Comparison of ENCODE assay signal across 9 mouse cellular contexts in genomic region chr12:86216687-86217421, GRCm38 (mm10). TPM values are rescaled to one million over a fixed set of nuclear protein-coding genes. Genes with fewer than 3 reads are reported as not detected.
DNase-seq lines count a peak whose midpoint lies in the region; ATAC-seq and TF ChIP-seq lines count a peak whose summit lies in the region.
"Had no signal": no experiment of that assay in that cellular context is flagged by ENCODE, and none has a peak within 500 bp of the region (broad histone marks: within the 10 kb centered on the region; RNA-seq: fewer than 3 reads in every experiment).

No protein-coding gene starts in this region.

- no peak overlapping the region for H3K9ac ChIP-seq in intestine, postnatal 0 days (ENCODE audit: low read depth, low read length)
- H3K9ac ChIP-seq in neural tube, embryonic 15.5 days (replicated peaks) = peak overlapping the region; percentile 33

- peaks cover 29% of the 10 kb centered on the region for H3K4me1 ChIP-seq in embryonic facial prominence, embryonic 10.5 days
- no peaks in the 10 kb centered on the region for H3K4me1 ChIP-seq in intestine, postnatal 0 days (replicated peaks; ENCODE audit: control insufficient read depth, insufficient read depth, low read length)
- peaks cover 32% of the 10 kb centered on the region for H3K4me1 ChIP-seq in neural tube, embryonic 15.5 days

- no peak for ATAC-seq in intestine, postnatal 0 days
- peak; percentile 46; the same call in 1 of the 2 replicates for ATAC-seq in neural tube, embryonic 15.5 days (ENCODE audit: low FRiP score)
- ATAC-seq in CD4-positive, CD25-positive, alpha-beta regulatory T cell, adult 4 months = no peak
- no peak for ATAC-seq in granulocyte monocyte progenitor cell, adult 5-6 weeks (replicated peaks; ENCODE audit: poor library complexity, severe bottlenecking)

- peak overlapping the region; percentile 37 for H3K4me3 ChIP-seq in layer of hippocampus, adult 2 months
- peak overlapping the region; percentile 52 for H3K4me3 ChIP-seq in embryonic facial prominence, embryonic 10.5 days
- no peak overlapping the region for H3K4me3 ChIP-seq in intestine, postnatal 0 days (ENCODE audit: low read depth, low read length)
- peak overlapping the region; percentile 27 for H3K4me3 ChIP-seq in neural tube, embryonic 15.5 days (replicated peaks)

- H3K36me3 ChIP-seq in embryonic facial prominence, embryonic 10.5 days (replicated peaks) = no peaks in the 10 kb centered on the region
- H3K36me3 ChIP-seq in intestine, postnatal 0 days (ENCODE audit: control insufficient read depth, insufficient read depth) = no peaks in the 10 kb centered on the region; the same call in 1 of the 2 replicates
- no peaks in the 10 kb centered on the region for H3K36me3 ChIP-seq in neural tube, embryonic 15.5 days

- DNase-seq in layer of hippocampus, adult 2 months (ENCODE audit: low spot score in 2 of 2) = no peak
- no peak for DNase-seq in layer of hippocampus, adult 9-10 months (ENCODE audit: low spot score)
- peak; percentile 78 for DNase-seq in embryonic facial prominence, embryonic 10.5 days (ENCODE audit: low spot score)
- no peak for DNase-seq in gastrocnemius, postnatal 4 days (ENCODE audit: low spot score in 2 of 2)
- DNase-seq: heart, postnatal 36 days had no signal

- no peaks in the 10 kb centered on the region for H3K9me3 ChIP-seq in embryonic facial prominence, embryonic 10.5 days
- no peaks in the 10 kb centered on the region for H3K9me3 ChIP-seq in intestine, postnatal 0 days (ENCODE audit: control insufficient read depth)
- no peaks in the 10 kb centered on the region for H3K9me3 ChIP-seq in neural tube, embryonic 15.5 days (replicated peaks)

- H3K4me2 ChIP-seq in intestine, postnatal 0 days (replicated peaks; ENCODE audit: low read depth) = peak overlapping the region; percentile 13; the same call in 1 of the 2 replicates
- H3K4me2 ChIP-seq in neural tube, embryonic 15.5 days = peak overlapping the region; percentile 54

- WGBS in embryonic facial prominence, embryonic 10.5 days = under 1% methylated on average over 22 of the region's 22 CpGs
- WGBS in intestine, postnatal 0 days = 2% methylated on average over 22 of the region's 22 CpGs
- under 1% methylated on average over 22 of the region's 22 CpGs for WGBS in neural tube, embryonic 15.5 days

- peaks cover 90% of the 10 kb centered on the region for H3K27me3 ChIP-seq in embryonic facial prominence, embryonic 10.5 days (replicated peaks; ENCODE audit: low read depth, poor library complexity, severe bottlenecking)
- H3K27me3 ChIP-seq in intestine, postnatal 0 days (replicated peaks; ENCODE audit: control insufficient read depth, insufficient read depth, low read length) = peaks cover 59% of the 10 kb centered on the region
- H3K27me3 ChIP-seq in neural tube, embryonic 15.5 days (replicated peaks) = peaks cover 54% of the 10 kb centered on the region

- no peak overlapping the region for H3K27ac ChIP-seq in layer of hippocampus, adult 2 months
- H3K27ac ChIP-seq in embryonic facial prominence, embryonic 10.5 days (replicated peaks) = peak overlapping the region; percentile 19; the same call in 1 of the 2 replicates
- no peak overlapping the region for H3K27ac ChIP-seq in intestine, postnatal 0 days (ENCODE audit: low read depth, low read length)
- H3K27ac ChIP-seq in neural tube, embryonic 15.5 days (replicated peaks) = no peak overlapping the region; the same call in 1 of the 2 replicates

- TF ChIP-seq CTCF in layer of hippocampus, adult 2 months (conservative IDR thresholded peaks at IDR 0.05) = no peak
- TF ChIP-seq CTCF in intestine, postnatal 0 days (IDR thresholded peaks at IDR 0.05; ENCODE audit: low read depth) = no peak

RNA-seq across cellular contexts. Expression of gene Gpatch2l, which starts 24.8 kb away (rescaled TPM):
- total RNA-seq in layer of hippocampus, adult 2 months (2021) = 10 to 100 TPM; 30.7 to 31.3 TPM
- polyA plus RNA-seq in embryonic facial prominence, embryonic 10.5 days (2016; fragmentation: Nextera tagmentation; extraction: Ambion mirVana) = 16.5 and 16.8 TPM in 2 replicates
- 5.5 and 6.7 TPM in 2 replicates for polyA plus RNA-seq in intestine, postnatal 0 days (2015; fragmentation: Nextera tagmentation; extraction: Ambion mirVana)
- polyA plus RNA-seq in neural tube, embryonic 15.5 days (2015; fragmentation: Nextera tagmentation; extraction: Ambion mirVana) = 20.8 and 25.0 TPM in 2 replicates
- total RNA-seq in gastrocnemius, postnatal 4 days (2021) = 10 to 100 TPM; 17.1 to 19.8 TPM
- 10 to 100 TPM; 22.5 to 35.4 TPM for polyA plus RNA-seq in CD4-positive, CD25-positive, alpha-beta regulatory T cell, adult 4 months (2017; shearing (Covaris generic))
- 17.0 and 29.2 TPM in 2 replicates for total RNA-seq in granulocyte monocyte progenitor cell, adult 5-6 weeks (2014; fragmentation: Nextera tagmentation)
- 22.0 and 23.3 TPM in 2 replicates for total RNA-seq in granulocyte monocyte progenitor cell, adult 5-6 weeks (2017)
